Mouse (Mus musculus) heart, adult 18-20 months (tissue): ENCODE results near the gene Gfra4. TPM values are rescaled to one million over a fixed set of nuclear protein-coding genes. Genes with fewer than 3 reads are reported as not detected.
A peak's percentile ranks its signal among the peaks of the same experiment; 100 is the strongest.
"Not testable (repeated sequence)": the region's sequence is repeated elsewhere in the genome, so short reads cannot be mapped to it uniquely, and the experiment has no call there.

Experiments
- DNase-seq, 2 experiments: peaks; one replicate each; pipeline ENCODE4 v3.0.0; 2021 to 2022; ENCODE audit warnings: mixed read lengths in 1 of 2
- total RNA-seq, 2 experiments: library from RNA; stranded (reverse); gene quantifications; 2 replicates each; pipeline ENCODE4 v1.2.3; 2021

The Gfra4 gene
- total RNA-seq, 2 experiments from 2014 or later: 6.2 to 10.2 TPM

DNA sequence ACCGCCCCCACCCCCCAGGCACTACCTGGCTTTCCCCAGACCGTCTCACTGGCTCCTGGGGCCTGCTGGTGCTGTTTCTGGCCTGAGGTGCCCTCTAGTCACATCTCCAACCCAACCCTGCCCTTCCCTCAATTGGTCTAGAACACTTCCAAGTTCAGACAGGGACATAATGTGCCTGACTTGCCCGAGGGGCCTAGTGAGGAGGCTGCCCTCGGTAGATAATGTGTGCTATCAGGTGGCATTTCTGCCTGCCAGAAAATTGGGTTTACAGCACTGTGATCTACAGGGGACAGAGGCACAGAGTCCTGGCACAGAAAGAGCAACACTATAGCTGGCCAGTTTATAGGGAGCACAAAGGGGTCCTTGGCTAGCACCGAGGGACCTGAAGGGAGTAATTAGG, 9.2 kb upstream of the Gfra4 start:
- DNase-seq: no peak

DNA sequence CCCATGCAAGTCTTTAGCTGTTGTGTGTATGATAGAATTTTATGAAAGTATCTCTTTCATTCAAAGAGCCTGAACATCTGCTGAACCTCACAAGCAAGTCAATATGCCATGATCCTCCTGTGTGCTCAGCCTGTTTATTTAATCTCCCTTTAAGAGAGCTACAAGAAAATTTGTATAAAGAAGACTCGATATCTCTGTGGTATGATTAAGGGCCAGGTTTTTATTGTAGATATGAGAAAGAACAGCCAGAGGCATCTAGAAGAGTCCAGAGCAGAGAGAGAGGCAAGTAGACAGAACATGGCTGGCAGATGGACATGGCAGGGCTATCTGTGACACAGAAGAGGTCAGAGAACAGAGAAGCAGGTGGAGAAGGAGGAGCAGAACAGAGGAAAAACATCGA, 3.1 kb upstream of the Gfra4 start:
- no peak for DNase-seq

DNA sequence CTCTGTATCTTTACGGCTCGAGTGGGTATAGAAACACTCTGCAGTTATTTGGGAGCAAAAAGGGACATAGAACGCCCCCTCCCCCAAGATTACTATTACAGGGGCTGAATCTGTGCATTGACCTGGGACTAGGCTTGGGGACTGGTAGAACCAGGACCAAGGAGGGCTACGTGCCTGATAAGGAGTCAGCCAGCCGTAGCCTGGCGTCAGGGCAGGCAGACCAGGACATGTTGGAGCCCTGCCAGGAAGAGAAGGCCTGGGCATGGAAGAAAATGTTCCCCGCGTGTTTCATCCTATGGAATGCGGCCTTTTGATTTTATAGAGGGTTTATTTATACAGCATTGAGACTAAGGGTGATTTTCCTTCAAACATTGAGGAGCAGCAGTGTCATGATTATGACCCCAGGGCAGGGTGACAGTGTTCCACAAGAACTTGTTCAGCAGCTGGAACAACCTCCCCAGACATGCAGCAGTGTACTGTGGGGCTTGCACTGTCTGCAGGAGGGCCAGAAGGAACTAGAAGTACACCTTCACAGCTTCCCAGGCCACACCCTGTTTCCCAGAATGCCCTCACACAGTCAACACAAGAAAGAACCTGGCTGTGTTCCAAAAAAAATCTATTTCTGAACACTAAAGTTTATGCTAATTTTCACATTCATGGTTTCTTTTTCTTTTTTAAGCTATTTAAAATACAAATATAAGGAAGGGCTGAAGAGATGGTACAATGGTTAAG, 2.3 kb upstream of the Gfra4 start:
- peak in 1 of 2 experiments; percentile 32 for DNase-seq

DNA sequence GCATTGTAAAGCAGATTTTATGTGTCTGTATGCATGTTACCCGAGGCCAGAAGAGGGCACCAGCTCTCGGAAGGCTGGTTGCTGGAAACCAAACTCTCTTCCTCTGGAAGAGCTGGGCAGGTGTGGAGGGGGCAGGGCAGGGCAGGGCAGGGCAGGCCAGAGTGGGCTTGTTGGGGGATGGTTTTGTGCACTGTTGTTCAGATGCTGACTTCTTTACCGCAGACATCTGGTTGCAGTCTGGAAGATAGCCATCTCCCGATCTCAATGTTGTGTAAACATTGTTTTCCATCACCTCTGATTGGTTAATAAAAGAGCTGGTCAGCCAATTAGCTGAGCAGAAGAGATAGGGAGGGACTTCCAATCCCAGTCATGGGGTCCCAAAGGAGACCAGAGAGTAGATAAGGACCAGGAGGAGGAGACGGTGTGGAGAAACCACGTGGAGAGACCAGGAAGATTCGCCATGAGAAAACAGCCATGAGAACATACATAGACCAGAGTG, 1.5 kb upstream of the Gfra4 start:
- DNase-seq: peak in 1 of 2 experiments; percentile 31

DNA sequence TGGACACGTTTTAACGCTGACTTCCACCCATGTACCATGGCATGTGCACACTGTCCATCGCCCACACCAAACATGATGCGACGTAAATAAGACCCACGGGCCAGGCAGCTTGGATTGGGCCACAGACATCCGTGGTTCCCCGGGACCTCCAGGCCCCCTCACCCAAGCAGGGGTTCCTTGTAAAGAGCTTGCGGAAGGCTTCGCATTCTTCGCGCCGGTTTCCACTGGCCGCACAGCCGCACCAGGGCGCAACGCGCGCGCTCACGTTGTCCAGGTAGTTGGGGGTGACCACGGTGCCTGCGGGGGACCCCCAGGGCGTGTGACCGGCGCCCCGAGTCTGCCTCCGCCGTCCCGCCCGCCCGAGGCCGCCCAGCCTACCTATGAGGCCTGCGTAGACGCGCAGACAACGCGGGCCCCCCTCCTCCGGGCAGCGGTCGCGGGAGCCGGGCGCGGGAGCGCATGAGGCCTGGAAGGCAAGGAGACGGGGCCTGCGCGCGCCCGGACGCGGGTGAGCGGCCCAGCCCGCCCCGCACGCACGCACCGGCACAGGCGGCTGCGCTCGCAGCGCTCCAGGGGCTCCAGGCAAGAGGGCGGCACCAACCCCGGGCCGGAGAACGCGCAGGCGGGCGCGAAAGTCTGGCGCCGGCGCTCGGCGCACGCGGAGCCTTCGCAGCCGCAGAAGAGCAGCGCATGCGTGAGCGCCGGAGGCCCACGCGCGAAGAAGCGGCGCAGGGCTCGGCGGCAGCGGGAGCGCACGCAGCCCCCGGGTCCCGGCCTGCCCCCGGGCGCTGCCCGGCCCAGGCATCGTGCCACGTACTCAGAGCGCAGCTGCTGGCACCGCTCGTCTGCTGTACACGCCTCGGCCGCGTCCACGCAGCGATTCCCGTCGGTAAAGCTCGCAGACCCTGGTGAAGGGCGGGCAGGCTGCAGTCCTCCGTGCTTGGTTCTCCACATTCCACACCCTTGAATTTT, 1.7 kb downstream of the Gfra4 start:
- peak; percentile 31 to 42 for DNase-seq

GRCm38 (mm10) chr2:131038675-131039074, 4.2 kb downstream of the Gfra4 start:
- DNase-seq: no peak

DNA sequence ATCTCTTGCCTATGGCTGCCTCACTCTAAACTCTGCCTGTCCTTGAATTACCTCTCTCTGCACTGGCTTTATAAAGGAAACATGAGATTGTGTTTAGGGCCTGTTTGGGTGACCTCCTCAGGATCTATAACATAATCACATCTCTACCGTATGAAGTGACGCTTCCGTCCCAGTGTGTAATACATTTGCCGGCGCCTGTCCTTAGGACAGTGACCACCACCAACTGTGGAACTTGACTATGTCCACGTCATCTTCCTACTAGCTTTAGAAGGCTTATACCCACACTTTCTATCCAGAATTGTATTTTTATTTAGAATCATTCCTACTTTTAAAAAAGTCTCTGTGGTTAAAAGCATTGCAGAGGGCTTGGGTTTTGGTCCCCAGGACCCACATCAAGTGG, 4.7 kb downstream of the Gfra4 start:
- DNase-seq: no peak

- peak; percentile 65 to 80 for DNase-seq
Observed at GRCm38 (mm10) chr2:131037226-131037990, 5.5 kb downstream of the Gfra4 start.

DNA sequence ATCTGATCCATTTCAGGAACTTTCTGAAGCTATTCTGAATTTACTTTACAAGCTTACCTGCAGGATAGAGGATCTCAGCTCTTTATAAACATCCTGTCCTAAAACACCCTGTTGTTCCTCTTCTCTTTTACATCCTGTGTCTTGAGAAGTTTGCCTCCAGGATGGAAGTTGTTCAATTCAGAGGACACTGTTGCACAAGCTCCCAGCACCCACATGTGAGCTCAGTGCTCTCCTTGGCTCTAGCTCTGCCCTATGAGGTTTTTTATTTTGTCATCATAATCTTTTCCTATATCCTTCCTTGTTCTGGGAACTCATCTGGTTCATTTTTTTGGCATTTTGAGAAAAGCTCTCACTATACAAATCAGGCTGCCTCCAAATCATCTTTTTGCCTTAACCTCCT, 6.1 kb downstream of the Gfra4 start:
- no peak for DNase-seq

DNA sequence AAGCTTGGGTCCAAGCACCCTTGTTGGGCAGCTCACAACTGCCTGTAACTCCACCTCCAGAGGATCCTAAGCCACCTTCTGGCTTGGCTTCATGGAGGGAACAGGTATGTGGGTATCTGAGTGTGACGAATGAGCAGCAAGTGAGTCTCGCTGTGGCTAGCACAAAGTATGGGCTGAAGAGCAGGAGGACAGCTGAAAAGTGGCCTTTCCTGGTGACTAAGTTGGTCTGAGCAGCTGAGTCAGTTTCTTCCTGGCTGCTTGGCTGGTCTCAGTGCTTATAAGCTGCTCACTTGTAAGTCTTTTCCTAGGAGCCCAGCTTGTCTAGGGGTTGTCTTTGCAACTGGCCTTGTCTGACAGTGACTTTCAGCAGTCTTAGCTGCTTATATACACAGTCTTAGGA, 6.5 kb downstream of the Gfra4 start:
- DNase-seq: no peak

GRCm38 (mm10) chr2:131031406-131031805, 11.5 kb downstream of the Gfra4 start:
- not testable (repeated sequence) for DNase-seq

DNA sequence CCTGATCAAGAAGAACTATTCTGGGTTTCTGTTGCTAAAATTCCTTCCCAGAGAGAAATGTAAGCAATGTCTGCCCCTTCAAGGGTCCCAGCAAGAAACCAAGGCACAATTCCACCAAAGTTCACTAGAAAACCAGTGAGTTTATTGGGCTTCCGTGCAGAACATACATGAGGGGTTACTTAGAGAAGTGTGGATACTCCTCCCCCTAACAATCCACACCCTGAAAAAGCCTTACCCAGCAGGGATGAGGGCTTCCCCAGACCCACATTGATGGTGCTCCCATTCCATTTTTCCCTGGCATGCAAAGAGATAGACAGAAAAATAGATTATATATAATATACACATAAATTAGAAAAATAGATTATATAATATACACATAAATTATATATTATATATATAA, 11.9 kb downstream of the Gfra4 start:
- DNase-seq: no peak

GRCm38 (mm10) chr2:131030561-131030960, 12.3 kb downstream of the Gfra4 start:
- DNase-seq: no peak

DNA sequence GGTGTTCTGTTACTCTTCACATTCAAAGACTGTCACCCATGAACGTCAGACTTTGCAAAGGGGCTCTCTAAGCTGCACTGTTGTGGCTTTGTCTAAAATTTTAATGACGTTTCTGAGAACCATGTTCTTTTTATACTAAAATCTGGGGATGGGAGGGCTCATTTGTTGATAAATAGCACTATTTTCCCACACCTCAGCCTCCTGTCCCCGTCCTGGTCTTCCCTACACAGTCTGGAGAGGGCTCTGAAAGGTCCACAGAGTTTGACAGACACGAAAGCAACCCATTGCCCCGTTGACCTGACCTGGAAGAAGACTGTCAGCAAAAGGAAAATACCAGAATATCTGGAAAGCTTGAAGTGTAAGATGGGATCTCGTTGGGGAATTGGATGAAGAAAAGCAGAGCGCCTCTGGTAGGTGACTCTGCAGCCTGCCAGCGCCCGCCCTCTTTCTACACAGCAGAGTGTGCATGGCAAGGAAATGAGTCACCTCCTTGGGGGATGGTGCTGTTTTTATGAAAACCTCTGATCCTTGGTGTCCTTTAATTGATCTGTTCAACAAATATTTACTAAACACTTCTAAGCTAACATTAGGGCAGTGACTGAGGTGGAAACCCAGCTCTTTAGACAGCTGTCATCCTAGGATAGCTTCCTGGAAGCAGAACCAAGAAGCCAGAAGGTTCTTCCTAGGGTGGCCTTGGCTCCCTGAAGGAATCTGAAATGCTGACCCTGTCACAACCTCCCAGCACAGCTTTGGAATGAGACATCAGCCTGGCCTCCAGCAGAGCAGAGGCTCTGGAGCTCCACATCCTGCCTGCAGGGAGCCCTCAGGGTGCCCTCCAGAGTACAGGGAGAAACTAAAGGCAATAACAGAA, 13.6 kb downstream of the Gfra4 start:
- DNase-seq: peak; percentile 30 to 52

DNA sequence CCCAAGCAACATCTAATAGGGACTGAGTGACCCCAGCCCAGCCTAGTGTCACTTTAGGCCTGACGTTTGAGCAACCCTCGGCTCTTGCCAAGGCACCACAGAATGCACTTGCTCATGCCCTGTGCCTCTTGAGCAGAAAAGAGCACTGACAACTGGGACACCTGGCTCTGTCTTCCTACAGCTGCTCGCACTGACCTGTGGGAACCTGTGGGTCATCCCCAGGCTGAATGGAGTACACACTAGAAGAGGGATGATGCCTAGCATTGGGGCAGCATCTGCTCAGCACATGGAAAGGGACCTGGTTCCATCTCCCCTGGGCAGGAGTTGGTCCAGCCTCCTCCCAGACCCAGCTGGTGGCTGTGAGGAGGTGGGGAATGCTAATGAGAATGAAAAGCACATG, 15.9 kb downstream of the Gfra4 start:
- no peak for DNase-seq

DNA sequence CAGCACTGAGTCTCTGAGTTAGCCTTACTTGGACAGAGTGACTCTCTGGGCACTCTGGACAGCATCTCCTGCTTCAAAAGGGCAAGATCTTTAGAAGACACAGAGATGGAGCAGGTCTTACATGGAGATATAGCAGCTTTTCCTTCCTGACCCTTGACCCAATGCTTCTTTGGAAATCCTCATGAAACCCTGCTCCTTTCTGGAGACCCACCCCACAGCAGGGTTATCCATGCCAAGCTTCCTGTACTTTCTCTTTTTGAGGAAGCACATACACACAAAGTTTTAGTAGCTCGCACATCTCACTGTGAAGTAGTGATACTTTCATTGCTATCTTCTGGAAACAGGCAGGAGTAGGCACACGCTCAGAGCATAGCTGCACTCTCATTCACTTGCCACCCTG, 17.7 kb downstream of the Gfra4 start:
- no peak for DNase-seq

- no peak for DNase-seq
Observed at GRCm38 (mm10) chr2:131010566-131010965, 32.3 kb downstream of the Gfra4 start.

- DNase-seq: no peak
Observed at GRCm38 (mm10) chr2:131009123-131009522, 33.8 kb downstream of the Gfra4 start.

DNA sequence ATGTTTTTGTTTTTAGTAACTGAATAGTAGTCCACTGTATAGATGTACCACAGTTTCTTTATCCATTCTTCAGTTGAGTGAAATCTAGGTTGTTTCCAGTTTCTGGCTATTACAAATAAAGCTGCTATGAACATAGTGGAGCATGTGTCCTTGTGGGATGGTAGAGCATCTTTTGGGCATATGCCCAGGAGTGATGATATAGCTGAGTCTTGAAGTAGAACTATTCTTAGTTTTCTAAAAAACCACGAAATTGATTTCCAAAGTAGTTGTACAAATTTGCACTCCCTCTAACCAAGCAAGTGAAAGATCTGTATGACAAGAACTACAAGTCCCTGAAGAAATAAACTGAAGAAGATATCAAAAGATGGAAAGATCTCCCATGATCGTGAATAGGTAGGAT, 50.1 kb downstream of the Gfra4 start:
- DNase-seq: no peak
